Mouse (Mus musculus) embryonic facial prominence, embryonic 15.5 days (tissue): ENCODE data around the gene Mxi1. TPM values are rescaled to one million over a fixed set of nuclear protein-coding genes. Genes with fewer than 3 reads are reported as not detected.

ENCODE experiments used
- ATAC-seq: fragments of 200-750 bp; cut with Nextera tagmentation; 2 replicates; pipeline ENCODE4 v1.8.0; 2017; ENCODE audit warnings: low read depth, moderate TSS enrichment; ENCODE audit not compliant: insufficient number of reproducible peaks, low FRiP score, low TSS enrichment
- H3K27ac ChIP-seq: fragments of 300-500 bp; sonication (generic); replicated peaks from 2 replicates; pipeline ENCODE4 v1.5.1; 2015; ENCODE audit warnings: mild to moderate bottlenecking, inconsistent platforms
- H3K27me3 ChIP-seq: fragments of 300-500 bp; sonication (generic); 2 replicates; pipeline ENCODE4 v1.6.1; 2015; ENCODE audit warnings: inconsistent platforms
- H3K36me3 ChIP-seq: fragments of 300-500 bp; sonication (generic); 2 replicates; pipeline ENCODE4 v1.6.1; 2015; ENCODE audit warnings: mild to moderate bottlenecking, inconsistent platforms
- H3K4me1 ChIP-seq: fragments of 300-500 bp; sonication (generic); 2 replicates; pipeline ENCODE4 v1.6.1; 2015; ENCODE audit warnings: inconsistent platforms
- H3K4me2 ChIP-seq: fragments of 300-500 bp; sonication (generic); replicated peaks from 2 replicates; pipeline ENCODE4 v1.6.1; 2015; ENCODE audit warnings: mild to moderate bottlenecking, inconsistent platforms
- H3K4me3 ChIP-seq: fragments of 300-500 bp; sonication (generic); replicated peaks from 2 replicates; pipeline ENCODE4 v1.5.1; 2015; ENCODE audit warnings: mild to moderate bottlenecking, inconsistent platforms
- H3K9ac ChIP-seq: fragments of 300-500 bp; sonication (generic); 2 replicates; pipeline ENCODE4 v1.6.1; 2015; ENCODE audit warnings: inconsistent platforms
- H3K9me3 ChIP-seq: fragments of 300-500 bp; sonication (generic); replicated peaks from 2 replicates; pipeline ENCODE4 v1.6.1; 2016; ENCODE audit warnings: inconsistent platforms
- WGBS: fragments of 180-500 bp; shearing (Covaris S2); methylation state at CpG from one replicate; pipeline ENCODE4 v1.1.7; 2015; 5-methylcytosine and 5-hydroxymethylcytosine counted together
- polyA plus RNA-seq: library from polyadenylated mRNA; unstranded; fragments of >200 nt; fragmentation: Nextera tagmentation; extraction: Ambion mirVana; gene quantifications from 2 replicates; pipeline ENCODE4 v1.2.1, GENCODE M21; 2015

Mxi1 gene
- polyA plus RNA-seq, 1 experiment from 2014 or later: 47.9 TPM

GRCm38 (mm10) chr19:53278491-53279415 lies 31.6 kb upstream of the Mxi1 start:
- Histone ChIP-seq H3K36me3 (no peaks in the 10 kb centered on the region), H3K27me3 (no peaks in the 10 kb centered on the region), H3K9ac (no peak overlapping the region), H3K4me3 (no peak overlapping the region), H3K4me1 (peaks cover 7% of the 10 kb centered on the region; the same call in 1 of the 2 replicates), H3K9me3 (no peaks in the 10 kb centered on the region), H3K4me2 (no peak overlapping the region), H3K27ac (no peak overlapping the region)
- no peak for ATAC-seq
- 53% methylated on average over 19 of the region's 19 CpGs for WGBS

GRCm38 (mm10) chr19:53280254-53280653 lies 30.1 kb upstream of the Mxi1 start:
- ATAC-seq: no peak
- Histone ChIP-seq H3K36me3 (no peaks in the 10 kb centered on the region), H3K4me3 (no peak overlapping the region), H3K27me3 (no peaks in the 10 kb centered on the region), H3K4me1 (peaks cover 7% of the 10 kb centered on the region; the same call in 1 of the 2 replicates), H3K9ac (no peak overlapping the region), H3K4me2 (no peak overlapping the region), H3K9me3 (no peaks in the 10 kb centered on the region), H3K27ac (no peak overlapping the region)
- 89% methylated on average over 8 of the region's 8 CpGs for WGBS

GRCm38 (mm10) chr19:53282571-53282970 lies 27.7 kb upstream of the Mxi1 start:
- Histone ChIP-seq H3K9me3 (no peaks in the 10 kb centered on the region), H3K36me3 (no peaks in the 10 kb centered on the region), H3K27ac (no peak overlapping the region), H3K27me3 (no peaks in the 10 kb centered on the region), H3K9ac (no peak overlapping the region), H3K4me2 (no peak overlapping the region), H3K4me1 (peaks cover 7% of the 10 kb centered on the region; the same call in 1 of the 2 replicates), H3K4me3 (no peak overlapping the region)
- no peak for ATAC-seq
- 52% methylated on average over 10 of the region's 10 CpGs for WGBS

- WGBS: 85% methylated on average over 7 of the region's 7 CpGs
- H3K4me2 ChIP-seq: no peak overlapping the region
- ATAC-seq: no peak
Measured at GRCm38 (mm10) chr19:53283742-53284141, 26.6 kb upstream of the Mxi1 start.

GRCm38 (mm10) chr19:53284268-53285208 lies 25.8 kb upstream of the Mxi1 start:
- Histone ChIP-seq H3K4me1 (peaks cover 4% of the 10 kb centered on the region; the same call in 1 of the 2 replicates), H3K4me3 (no peak overlapping the region), H3K9ac (no peak overlapping the region), H3K4me2 (no peak overlapping the region), H3K27ac (no peak overlapping the region), H3K36me3 (no peaks in the 10 kb centered on the region), H3K9me3 (no peaks in the 10 kb centered on the region), H3K27me3 (no peaks in the 10 kb centered on the region)
- 33% methylated on average over 20 of the region's 20 CpGs for WGBS
- ATAC-seq: no peak

More at GRCm38 (mm10) chr19:53283742-53284141, 26.6 kb upstream of the Mxi1 start:
- Histone ChIP-seq H3K27me3 (no peaks in the 10 kb centered on the region), H3K9ac (no peak overlapping the region), H3K4me3 (no peak overlapping the region), H3K36me3 (no peaks in the 10 kb centered on the region), H3K27ac (no peak overlapping the region), H3K4me1 (peaks cover 7% of the 10 kb centered on the region; the same call in 1 of the 2 replicates), H3K9me3 (no peaks in the 10 kb centered on the region)

- H3K4me1 ChIP-seq: 0 out of 2 replicates have a peak, but pooled peaks cover 3% of the 10 kb centered on the region
Measured at GRCm38 (mm10) chr19:53296331-53297254, 13.7 kb upstream of the Mxi1 start.

GRCm38 (mm10) chr19:53299156-53299828 lies 11.0 kb upstream of the Mxi1 start:
- H3K27ac ChIP-seq: no peak overlapping the region

More at GRCm38 (mm10) chr19:53296331-53297254, 13.7 kb upstream of the Mxi1 start:
- H3K27me3 ChIP-seq: no peaks in the 10 kb centered on the region
- H3K9me3 ChIP-seq: no peaks in the 10 kb centered on the region
- H3K27ac ChIP-seq: no peak overlapping the region
- H3K9ac ChIP-seq: no peak overlapping the region
- no peak overlapping the region for H3K4me2 ChIP-seq
- no peak overlapping the region for H3K4me3 ChIP-seq
- ATAC-seq: no peak
- WGBS: 70% methylated on average over 23 of the region's 23 CpGs
- H3K36me3 ChIP-seq: no peaks in the 10 kb centered on the region

GRCm38 (mm10) chr19:53299829-53300181 lies 10.5 kb upstream of the Mxi1 start:
- 74% methylated on average over 4 of the region's 4 CpGs for WGBS
- Histone ChIP-seq H3K36me3 (no peaks in the 10 kb centered on the region), H3K27ac (no peak overlapping the region), H3K4me1 (0 out of 2 replicates have a peak, but pooled peaks cover 3% of the 10 kb centered on the region), H3K4me3 (no peak overlapping the region), H3K4me2 (no peak overlapping the region), H3K9me3 (no peaks in the 10 kb centered on the region), H3K9ac (no peak overlapping the region), H3K27me3 (no peaks in the 10 kb centered on the region)
- no peak for ATAC-seq

More at GRCm38 (mm10) chr19:53299156-53299828, 11.0 kb upstream of the Mxi1 start:
- H3K9ac ChIP-seq: no peak overlapping the region
- H3K27me3 ChIP-seq: no peaks in the 10 kb centered on the region
- 54% methylated on average over 17 of the region's 17 CpGs for WGBS
- H3K9me3 ChIP-seq: no peaks in the 10 kb centered on the region
- ATAC-seq: no peak
- no peaks in the 10 kb centered on the region for H3K36me3 ChIP-seq
- 0 out of 2 replicates have a peak, but pooled peaks cover 3% of the 10 kb centered on the region for H3K4me1 ChIP-seq
- H3K4me2 ChIP-seq: no peak overlapping the region
- no peak overlapping the region for H3K4me3 ChIP-seq

GRCm38 (mm10) chr19:53303382-53303781 lies 6.9 kb upstream of the Mxi1 start:
- 0 out of 2 replicates have a peak, but pooled peaks cover 3% of the 10 kb centered on the region for H3K4me1 ChIP-seq
- 85% methylated on average over 7 of the region's 7 CpGs for WGBS

GRCm38 (mm10) chr19:53305621-53306020 lies 4.7 kb upstream of the Mxi1 start:
- H3K4me3 ChIP-seq: no peak overlapping the region
- no peaks in the 10 kb centered on the region for H3K36me3 ChIP-seq
- no peak overlapping the region for H3K4me2 ChIP-seq
- ATAC-seq: no peak
- no peak overlapping the region for H3K9ac ChIP-seq
- H3K4me1 ChIP-seq: 0 out of 2 replicates have a peak, but pooled peaks cover 5% of the 10 kb centered on the region
- no peaks in the 10 kb centered on the region for H3K9me3 ChIP-seq
- 87% methylated on average over 8 of the region's 8 CpGs for WGBS
- no peaks in the 10 kb centered on the region for H3K27me3 ChIP-seq
- no peak overlapping the region for H3K27ac ChIP-seq

More at GRCm38 (mm10) chr19:53303382-53303781, 6.9 kb upstream of the Mxi1 start:
- Histone ChIP-seq H3K27me3 (no peaks in the 10 kb centered on the region), H3K27ac (no peak overlapping the region), H3K4me2 (no peak overlapping the region), H3K9me3 (no peaks in the 10 kb centered on the region), H3K9ac (no peak overlapping the region), H3K4me3 (no peak overlapping the region), H3K36me3 (no peaks in the 10 kb centered on the region)
- no peak for ATAC-seq
